Mouse (Mus musculus) urinary bladder, postnatal 36 days (tissue): ENCODE data around the gene Tmem117.

Source experiments
- DNase-seq, 2 experiments: peaks; one replicate each; pipeline ENCODE4 v3.0.0; 2022; ENCODE audit warnings: low spot score in 2 of 2, mixed read lengths in 1 of 2

Gene Tmem117

DNA sequence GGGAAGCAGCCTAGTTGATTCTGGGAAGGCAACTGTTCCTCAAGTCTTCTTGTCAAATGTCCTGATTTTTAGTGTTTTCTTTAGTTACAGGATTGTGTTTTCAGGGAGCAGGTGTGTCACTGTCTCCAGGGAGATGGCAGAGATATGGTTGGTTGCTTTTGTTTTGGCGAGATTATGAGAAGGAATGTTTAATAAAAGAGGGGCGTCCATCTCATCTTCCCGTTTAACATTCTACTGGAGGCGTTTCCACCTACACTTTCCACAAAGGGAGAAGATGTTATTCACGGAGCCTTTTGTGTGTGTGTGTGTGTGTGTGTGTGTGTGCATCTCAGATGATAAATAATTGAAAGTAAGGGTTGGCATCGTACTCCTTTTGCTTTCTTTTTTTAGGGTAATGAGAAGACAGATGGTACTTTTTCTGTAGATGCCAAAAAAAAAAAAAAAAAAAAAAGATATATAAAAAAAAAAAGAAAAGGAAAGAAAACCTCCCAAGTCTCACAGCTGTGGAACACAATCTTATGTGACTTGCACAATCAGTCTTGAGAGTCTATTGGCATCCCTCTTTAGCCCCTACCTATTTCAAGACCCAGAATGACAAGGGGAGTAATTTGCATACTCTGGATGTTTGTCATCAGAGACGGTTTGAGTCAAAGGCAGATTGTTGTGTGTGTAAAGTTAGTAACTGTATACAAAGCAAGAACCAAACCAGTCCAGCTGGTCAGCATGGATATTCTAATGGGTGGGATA, 142.0 kb downstream of the Tmem117 start:
- no peak for DNase-seq

DNA sequence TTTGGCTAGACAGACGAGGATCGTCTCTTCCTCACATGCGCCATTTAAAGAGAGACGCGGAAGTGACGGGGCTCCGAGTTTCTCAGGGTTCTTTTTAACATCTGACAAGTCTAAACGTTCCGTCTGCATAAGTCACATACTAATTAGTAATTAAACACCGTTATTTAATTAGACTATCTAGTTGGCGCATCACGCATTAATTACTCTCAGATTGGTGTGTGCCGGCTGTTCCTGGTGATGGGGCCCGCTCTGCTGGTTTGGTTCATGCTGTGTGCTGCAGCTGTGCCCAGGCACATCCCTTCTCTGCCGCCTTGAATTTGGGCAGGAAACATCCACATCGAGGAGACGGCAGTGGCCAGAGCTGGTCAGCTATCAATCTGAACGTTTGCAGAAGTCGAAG, 142.7 kb downstream of the Tmem117 start:
- no peak for DNase-seq

DNA sequence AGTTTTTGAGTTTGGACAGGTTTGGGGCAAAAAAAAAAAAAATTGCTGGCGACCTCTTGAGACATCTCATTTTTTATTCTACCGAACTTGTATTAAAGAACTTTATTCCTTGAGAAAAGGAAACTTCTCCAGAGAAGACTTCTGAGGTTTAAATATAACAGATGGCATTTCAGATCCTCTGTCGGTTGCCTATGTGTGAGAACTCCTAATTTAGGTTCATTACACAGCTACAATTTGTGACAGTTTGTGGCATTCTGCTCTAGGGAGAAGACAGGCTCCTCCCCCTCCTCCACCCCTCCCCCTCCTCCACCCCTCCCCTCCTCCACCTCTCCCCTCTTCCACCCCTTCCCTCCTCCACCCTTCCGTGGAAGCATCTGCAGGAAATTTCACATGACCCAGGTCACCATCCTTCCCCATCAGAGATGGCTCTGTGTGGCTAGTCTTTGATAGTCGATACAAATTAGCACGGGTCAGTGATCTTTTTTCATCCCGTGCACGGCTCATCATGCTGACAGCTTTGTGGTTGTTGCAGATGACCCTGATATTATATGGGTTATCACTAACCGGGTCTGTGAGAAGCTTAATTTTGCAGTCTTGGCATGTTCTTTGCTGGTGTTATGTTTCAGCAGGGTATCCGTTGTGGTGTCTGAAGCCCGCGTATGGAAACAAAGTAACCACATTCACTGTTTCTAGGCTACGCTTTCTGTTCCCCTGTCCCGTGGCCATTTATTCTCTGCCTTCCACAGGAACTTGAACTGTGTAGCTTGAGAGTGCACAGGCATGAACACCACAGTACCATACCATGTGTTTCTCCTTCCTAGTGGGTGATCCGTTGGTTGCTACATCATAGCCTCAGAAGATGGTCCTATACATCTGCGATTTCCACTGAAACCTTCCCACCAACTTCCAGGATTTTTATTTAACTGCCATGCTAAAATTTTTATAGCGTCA, 147.4 kb downstream of the Tmem117 start:
- DNase-seq, result no peak

DNA sequence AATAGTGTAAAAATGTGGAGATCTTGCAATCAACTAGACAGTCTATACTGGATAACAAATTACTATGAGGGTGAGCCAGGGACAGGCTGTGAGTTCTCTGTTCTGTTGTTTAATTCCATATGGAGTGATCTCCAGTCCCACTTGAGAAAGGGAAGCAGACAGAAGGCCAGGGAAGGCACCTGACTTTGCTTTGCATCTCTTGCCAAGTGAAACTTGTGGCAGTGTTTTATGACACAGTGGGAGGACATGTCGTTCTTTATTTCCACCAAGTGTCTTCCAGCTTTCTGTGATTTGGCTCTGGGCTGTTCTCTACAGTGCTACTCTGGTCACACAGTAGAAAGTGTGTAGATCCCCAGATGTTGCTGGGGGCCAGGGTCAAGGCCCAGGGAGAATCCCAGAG, 152.5 kb downstream of the Tmem117 start:
- no peak for DNase-seq

DNA sequence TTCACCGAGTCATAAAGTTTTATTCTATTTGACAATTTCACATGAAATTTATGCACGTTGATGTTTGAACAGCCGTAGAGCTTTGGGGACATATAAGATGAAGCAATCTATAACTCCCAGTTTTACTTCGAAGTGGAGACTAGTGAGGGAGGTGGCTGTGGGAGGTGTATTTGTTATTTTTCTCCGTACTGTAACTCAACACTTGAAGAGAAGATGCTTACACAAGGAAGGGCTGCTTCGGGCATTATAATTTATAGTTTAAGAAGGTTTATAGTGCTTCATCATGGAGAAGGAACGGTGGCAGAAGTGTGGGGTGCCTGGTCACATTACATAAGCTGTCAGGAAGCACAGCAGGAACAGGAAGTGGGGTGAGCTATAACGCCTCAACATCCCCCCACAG, 164.4 kb downstream of the Tmem117 start:
- DNase-seq, result no peak

DNA sequence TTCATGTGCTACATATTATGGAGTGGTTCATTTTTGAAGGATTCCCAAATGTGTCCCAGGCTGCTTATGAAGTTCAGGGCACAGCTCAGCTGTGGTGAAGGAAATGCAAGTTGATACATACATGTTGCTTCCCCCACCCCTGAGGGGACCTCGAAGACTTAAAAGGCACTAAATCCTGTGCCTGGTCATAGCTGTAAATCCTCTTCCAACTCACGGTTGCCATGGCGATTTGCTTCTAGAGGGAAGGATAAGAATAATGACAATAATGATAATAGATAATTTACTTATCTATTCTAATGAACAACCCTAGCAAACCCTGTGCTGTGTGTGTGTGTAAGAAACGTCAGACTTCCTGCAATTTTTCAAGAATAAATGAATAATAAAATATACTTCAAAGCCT, 166.5 kb downstream of the Tmem117 start:
- DNase-seq, result no peak

DNA sequence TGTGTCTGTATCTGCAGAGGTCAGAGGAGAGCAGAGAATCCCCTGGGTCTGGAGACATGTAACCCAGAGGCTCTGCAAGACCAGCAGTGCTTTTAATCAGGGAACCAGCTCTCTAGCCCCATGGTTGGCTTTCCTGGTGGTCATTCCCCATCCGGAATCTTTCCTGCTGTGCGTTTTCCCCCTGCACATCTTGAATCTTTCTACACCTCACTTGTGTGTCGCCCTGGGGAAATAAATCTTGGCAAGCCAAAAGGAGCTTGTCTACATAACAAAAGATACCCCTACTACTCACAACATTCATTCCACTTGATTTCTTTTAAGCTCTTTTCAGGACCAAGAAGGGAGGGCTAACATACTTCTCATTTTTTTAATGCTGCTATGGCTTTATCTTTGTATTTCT, 169.2 kb downstream of the Tmem117 start:
- no peak for DNase-seq

DNA sequence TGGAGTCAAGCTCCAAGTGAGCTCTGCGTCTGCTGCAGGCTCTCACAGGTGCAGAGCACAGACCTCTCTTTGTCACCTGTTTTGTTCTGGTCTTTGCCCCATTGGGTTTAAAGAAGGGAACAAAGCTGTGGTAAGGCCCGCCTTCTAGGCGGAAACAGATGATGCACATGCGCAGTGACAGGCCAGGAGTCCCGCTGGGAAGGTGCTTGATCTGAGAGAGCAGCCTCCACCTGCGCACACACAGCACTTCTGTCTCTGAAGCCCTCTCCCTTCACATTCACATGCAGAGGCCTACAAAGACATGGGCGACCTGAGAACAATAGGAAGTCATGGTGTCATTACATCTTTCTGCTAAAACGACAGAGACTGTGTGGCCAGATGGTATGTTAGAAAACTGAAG, 172.4 kb downstream of the Tmem117 start:
- no peak for DNase-seq

DNA sequence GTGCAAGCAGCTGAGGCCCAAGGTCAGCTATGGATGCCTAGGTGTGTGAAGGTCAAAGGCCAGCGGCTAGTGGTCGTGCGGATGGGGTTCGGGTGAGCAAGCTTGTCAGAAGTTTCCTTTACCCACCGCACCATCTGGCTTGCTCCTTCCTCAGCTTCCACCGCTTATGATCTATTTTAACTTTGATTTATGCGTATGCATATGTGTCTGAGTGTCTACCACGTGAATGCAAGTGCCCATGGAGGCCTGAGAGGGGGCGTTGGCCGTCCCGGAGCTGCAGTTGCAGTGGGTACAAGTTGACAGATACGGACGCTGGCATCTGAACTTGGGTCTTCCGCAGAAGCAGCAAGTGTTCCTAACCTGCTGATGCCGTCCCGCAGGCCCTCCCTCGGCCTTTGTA, 173.8 kb downstream of the Tmem117 start:
- no peak for DNase-seq

DNA sequence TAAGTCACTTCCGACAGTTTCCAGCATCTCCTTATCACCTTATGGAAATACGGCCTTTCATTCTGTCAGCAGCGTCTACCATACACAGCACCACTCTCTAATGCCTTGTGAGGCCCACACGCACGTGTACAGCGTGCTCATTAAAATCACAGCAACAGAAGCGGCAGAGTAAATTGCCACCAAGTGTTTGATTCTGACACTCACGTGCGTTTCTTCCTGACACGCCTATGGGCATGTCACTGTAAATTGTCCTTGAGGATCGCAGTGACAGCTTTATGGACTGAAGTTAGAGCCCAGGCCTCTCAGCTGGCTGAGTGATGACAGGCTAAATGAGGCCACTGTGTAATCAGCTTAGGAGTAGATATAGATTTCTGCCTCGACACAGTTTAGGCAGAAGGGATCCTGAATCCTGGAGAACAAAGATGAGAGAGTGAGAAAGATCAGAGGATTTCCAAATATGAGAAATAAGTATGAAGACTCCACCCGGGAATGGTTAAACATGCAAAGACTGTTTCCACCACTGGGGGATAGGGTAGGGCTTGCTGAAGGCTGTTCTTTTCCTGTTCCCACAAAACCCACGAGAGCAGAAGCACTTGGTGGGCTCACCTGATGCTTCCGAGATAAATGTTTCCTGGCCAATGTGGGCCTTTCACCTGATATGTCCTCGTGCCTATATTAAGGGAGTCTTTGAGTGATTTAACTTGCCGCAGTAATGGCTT, 174.8 kb downstream of the Tmem117 start:
- DNase-seq, result no peak

DNA sequence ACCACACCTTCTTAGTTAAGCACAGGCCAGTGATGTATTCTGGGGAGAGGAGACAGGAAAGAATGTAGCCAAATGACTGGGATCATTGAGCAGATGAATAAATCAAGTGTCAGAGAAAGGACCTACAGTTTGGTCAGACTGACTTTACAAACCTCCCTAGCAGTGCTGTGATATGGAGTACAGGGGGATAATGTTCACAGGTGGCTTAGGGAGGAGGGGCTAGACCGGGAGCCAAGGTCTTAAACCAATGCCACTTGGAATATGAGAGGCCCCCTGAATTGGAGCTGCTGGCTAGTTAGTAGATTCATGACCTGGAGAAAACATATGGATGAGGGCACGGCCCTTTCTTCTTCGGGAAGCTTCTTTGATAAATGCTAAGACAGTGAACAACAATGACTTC, 177.0 kb downstream of the Tmem117 start:
- DNase-seq, result no peak

DNA sequence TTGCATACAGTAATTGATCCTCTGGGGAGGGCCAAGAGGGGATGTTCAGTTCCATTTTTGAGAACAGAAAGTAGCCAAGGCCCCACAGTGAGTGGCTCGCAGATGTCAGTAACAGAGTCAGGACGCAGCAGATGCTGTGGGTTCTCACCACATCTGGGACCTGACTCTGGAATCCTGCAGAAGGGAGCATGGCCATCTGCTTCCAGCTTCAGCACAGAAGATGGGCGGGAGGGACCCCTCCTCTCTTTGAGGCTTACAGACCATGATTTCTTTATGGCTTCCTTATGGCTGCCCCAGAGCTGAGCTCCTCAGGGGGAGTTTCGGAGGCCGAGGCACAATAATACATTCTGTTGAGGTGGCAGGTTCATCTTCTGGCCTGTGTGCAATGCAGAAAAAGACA, 182.5 kb downstream of the Tmem117 start:
- DNase-seq, result no peak

DNA sequence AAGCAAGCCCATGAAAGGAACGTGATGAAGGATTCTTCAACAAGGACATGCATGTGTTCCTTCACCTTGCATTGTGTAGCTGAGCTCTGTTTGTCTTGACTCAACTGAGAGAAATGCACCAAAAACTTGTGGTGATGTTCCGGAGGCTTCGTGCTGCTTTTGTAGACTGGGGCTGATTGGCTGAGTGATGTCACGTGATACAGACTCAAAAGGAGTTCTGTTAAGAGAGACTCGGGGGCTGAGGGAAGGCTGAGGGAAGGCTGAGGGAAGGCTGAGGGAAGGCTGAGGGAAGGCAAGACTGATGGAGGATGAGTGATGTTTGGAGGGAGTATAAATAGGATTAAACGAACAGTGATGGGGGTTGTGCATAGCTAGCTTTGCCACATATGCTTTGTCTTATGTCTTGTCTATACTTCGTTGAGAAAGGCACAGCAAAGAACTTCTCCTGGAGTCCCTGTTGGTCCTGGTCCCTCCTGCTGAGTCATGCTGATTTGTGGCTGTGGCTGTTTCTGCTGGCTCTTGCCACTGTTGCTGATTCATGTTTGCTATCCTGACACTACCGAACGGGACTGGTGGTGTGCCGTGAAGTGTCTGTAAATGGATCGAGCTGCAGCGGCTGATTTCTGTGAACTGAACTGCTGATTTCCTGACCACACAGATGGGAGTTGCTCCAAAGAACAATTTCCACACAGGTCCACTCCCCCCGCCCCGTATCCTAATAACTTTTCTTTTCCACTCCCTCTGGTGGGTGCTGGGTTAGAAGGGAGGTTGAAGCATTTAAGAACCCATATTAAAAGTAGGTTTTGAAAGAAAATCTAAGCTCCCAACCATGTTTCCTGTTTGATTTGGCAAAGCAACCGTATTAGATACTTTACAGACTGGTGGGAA, 185.4 kb downstream of the Tmem117 start:
- no peak for DNase-seq

DNA sequence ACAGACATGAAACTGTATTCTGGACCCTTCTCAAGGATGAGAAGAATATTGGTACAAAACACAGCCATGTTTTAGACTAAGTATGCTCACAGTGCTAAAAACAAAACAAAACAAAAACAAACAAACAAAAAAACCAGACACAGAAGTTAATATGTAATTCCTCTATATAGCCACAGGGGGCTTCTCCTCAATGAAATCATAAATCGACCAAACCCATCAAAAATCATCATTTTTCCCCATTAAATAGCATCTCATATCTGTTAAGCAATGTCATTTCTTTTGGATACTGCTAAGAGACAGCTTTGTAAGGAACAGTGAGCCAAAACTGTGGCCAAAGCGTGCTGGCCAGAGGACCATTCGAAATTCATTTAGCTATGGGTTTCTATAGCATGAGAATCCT, 206.6 kb downstream of the Tmem117 start:
- no peak for DNase-seq

DNA sequence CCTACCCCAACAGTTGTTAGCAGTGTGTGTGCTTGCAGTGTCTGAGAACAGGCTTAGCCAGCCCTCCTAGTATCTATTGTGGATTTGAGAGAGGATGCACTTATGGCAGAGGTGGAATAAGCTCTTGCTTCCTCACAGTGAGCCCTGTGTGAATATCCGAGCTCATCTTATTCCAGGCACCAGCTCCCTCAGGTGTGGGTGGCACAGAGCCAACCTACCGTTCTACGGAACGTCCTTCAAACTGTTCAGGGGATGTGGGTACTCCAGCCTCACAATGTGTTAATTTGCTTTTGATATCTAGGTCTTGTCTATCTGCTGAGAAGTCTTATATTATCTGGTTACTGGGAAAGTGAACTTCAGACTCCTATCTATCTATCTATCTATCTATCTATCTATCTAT, 209.6 kb downstream of the Tmem117 start:
- no peak for DNase-seq

DNA sequence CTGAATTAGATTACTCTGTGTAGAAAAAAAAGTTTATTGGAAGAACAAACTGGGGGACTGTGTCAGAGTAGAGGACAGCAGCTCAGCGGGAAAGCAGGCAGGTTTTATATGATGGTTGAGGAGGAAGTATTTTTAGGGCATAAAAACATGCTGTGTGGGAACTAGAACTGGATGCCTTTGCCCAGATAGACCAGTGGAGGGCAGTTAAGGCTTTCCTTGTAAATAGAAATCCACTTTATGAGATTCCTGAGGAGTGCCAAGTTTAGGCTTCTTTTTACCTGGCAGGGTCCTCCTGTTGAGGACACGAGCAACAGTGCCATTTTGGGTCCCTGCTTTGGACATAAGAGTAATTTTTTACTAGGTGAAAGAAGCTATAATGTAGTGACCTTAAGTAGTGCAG, 218.5 kb downstream of the Tmem117 start:
- no peak for DNase-seq

DNA sequence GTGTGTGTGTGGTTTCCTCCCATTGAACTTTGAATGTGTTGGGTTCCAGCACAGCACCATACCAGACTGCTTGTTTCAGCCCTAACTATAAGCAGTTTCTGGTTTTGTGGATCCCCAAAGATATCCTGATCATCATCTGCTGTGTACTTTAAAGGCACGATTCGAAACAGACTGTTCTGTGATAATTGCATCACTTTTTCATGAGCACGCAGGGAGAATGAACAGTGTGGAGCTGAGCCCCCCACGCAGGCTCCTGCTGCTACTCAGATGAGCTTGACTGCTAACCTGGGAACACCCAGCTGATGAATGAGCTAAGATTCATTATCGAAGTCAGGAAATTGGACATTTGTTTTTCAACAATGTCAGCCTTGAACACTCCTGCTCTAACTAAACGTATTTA, 230.6 kb downstream of the Tmem117 start:
- no peak for DNase-seq

DNA sequence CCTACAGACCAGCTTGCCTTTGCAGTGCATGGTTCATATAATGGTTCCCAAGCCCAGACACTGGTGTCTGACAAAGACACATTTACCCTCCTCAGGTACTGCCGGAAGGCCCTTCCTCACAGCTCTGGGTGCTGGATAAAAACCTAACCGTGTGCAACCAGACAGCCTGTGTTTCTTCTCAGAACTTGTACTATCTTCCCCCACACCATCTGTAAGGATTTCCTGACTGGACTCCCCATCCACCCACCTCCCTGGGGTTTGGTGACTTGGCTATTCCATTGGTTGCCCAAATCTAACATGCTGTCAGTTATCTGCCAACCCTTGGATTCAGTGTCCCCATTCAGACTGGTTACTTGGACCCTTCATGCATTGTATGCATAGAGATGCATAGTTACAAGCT, 232.1 kb downstream of the Tmem117 start:
- DNase-seq, result no peak

DNA sequence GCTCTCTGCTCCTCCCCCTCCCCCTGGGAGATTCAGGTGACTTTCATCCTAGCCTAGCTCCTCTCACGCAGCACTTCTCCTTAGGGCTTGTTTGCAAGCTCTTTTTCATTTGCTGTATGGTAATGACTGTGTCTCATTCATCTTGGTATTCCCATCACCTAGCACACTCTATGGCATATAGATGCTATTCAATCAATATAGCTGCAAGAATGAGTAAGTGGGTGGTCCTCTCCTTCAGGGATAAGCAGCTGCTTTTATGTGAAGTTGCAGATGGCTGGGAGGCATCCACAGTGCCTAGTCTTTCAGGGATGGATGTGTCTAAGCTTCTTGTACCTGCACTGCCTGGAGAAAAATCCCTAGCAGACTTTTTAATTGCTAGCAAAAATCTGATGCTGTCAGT, 235.1 kb downstream of the Tmem117 start:
- no peak for DNase-seq

DNA sequence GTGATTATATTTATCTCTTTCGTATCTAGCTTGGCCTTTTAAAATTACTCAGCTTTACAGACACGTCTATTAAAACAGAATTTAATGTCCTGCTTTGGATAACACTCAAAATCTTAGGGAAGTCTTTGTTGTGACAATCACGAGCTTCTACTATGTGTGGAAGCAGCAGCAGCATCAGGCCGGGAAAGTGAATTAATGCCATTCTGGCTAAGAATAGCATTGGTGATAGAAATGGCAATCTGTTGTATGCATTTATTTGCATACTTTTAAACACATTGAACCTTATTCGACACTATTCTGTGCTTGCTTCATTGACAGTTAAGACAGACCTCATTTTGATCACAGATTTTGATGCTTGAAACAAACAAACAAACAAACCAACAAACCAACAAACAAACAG, 239.3 kb downstream of the Tmem117 start:
- DNase-seq, result no peak

DNA sequence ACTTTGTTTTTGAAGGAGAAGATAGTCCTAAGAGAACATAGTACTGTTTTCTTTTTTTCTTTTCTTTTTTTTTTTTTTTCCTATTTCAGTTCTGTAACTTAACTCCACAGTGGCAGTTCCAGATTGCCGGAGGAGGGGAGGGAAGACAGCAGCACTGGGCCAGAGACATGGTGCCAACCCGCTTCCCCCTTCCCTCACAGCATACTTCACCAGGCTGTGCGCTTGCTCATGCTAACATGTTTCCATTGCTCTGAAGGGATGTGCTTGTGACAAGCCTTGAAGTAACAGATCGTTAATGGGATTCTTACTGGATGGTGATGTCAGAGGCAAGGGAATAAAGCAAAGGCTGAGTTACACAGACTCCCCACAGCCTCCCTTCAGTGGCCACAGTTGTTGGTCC, 256.0 kb downstream of the Tmem117 start:
- DNase-seq, result no peak
